Mouse (Mus musculus): Measurements from ENCODE around the gene Cpb2.

DNA sequence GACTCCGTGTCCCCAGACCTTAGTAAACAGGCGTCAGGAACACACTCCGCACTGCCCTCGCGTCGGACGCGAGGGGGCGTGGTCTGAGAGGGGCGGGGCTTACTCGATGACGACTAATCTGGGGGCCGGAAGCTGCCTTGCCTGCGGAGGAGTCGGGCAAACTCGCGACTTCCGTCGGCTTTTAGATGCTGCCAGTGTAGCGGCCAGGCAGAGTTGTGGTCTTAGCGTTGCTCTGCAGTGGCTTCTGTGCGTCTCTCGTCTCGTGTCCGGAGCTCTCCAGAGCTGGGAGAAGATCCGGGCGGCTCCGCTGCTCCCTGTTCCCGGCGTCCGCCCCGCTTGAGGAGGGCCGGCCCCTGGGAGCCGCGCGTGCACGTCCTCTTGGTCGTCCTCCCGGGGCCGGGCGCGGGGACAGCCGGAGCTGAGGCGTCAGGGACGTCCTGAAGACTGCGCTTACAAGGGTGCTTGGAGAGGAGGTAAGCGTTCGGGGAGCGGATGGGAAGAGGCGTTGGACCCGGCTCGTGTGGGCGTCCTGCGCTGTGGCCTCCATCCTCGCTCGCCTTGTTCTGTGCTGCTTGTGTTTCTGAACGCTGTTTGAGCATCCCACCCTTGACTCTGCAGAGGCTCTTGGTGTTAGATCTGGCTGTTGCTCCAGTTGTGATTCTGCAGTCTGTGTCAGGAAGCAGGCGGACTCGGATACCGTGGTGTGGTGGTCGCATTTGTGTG, 42.3 kb downstream of the Cpb2 start, which contains the start of gene Zc3h13:
- no peak for TF ChIP-seq CTCF (IDR thresholded peaks at IDR 0.05; ENCODE audit: low read depth, low read length)
- peak; percentile 51; the same call in 1 of the 2 replicates for TF ChIP-seq POLR2A (IDR thresholded peaks at IDR 0.05; ENCODE audit: borderline replicate concordance, low read depth, low read length)

Data from bone marrow macrophage, adult 2 months (primary cell).